Mouse (Mus musculus): ENCODE measurements around the gene F830045P16Rik. TPM values are rescaled to one million over a fixed set of nuclear protein-coding genes. Genes with fewer than 3 reads are reported as not detected.
A peak's percentile ranks its signal among the peaks of the same experiment; 100 is the strongest.
"Not testable (repeated sequence)": the region's sequence is repeated elsewhere in the genome, so short reads cannot be mapped to it uniquely, and the experiment has no call there.

Gene F830045P16Rik
- total and polyA plus RNA-seq, 3 experiments, result not detected

GRCm38 (mm10) chr2:129545596-129545995 is 9.2 kb upstream of the F830045P16Rik start:
- DNase-seq, result no peak

DNA sequence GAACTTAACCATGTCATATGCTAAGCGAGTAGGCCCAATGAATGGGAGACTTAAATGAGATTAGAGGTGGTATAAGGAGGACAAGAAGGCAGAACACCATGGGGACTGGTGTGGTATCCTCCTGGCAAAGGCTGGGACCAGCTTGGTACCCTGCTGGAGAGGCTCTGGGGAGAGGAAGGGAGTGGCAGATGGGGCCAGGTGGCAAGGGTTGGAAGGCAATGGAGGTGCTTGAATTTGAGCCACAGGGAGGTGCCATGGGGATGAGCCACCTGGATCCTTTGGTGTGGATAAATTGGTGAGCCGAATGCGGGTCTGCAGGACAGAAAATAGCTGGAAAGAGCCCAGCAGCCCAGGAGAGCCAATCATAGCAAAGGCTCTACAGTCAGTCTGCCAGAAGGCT is 8.5 kb upstream of the F830045P16Rik start:
- no peak for DNase-seq

GRCm38 (mm10) chr2:129544448-129544847 is 8.0 kb upstream of the F830045P16Rik start:
- no peak for DNase-seq

DNA sequence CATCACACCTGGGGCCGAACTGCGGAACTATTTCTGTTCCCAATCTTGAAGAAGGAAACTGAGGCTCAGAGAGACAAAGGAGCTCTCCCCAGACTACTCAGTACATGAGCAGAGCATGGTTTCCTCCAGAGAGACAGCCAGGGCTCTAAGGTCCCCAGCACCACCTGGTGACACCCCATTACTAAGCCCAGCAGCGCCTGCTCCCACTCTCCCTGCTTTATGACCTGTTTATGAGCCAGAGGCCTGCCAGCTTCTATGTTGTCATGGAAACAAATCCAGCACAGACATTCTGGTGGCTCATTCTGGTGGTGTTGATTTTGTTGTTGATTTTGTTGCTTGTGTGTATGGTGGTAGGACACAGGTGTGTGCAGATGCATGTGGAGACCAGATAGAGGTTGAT is 3.6 kb upstream of the F830045P16Rik start:
- DNase-seq, result no peak

DNA sequence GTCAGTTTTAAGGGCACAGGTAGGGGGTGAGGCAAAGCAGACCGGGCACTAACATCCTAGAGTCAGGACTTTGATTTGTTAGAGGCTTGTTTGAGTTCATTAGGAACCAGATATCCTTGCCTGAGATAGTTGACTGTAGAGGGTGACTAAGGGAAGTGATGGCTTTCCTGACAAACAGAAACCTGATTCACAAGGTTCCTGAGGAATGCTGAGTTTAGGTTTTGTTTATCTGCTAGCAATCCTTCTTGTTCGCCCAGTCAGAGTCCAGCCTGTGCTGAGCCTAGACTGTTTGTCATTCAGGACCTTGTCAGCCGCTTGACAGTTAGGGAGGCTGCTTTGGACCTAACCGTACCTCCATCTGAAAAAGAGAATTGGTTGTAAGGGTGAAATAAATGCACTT is 2.8 kb upstream of the F830045P16Rik start:
- DNase-seq, result no peak

- no peak for DNase-seq
These were observed 1.5 kb upstream of the F830045P16Rik start for GRCm38 (mm10) chr2:129537926-129538325.

DNA sequence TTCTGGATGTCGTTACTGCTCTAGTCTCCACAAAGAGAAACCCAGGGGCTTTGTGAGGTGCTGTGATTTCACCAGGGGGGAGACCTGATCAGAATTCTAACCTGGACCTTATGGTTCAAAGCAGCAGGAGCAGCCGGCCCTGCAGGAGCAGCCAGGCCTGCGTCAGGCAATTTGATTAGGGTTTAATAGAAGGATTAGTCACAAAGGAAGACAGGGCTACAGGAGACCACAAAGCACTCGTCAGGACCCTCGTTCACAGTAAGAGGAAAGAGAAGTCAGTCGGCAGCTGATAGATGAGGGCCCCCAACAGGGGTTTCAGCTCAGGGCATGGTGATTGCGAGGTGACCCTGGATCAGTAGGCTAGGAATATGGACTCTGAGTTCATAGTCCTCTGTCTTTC is 958 bp upstream of the F830045P16Rik start:
- DNase-seq, result no peak

GRCm38 (mm10) chr2:129536926-129537325 is 524 bp upstream of the F830045P16Rik start:
- no peak for DNase-seq

GRCm38 (mm10) chr2:129534886-129535591 is 1.4 kb downstream of the F830045P16Rik start:
- no peak for DNase-seq

DNA sequence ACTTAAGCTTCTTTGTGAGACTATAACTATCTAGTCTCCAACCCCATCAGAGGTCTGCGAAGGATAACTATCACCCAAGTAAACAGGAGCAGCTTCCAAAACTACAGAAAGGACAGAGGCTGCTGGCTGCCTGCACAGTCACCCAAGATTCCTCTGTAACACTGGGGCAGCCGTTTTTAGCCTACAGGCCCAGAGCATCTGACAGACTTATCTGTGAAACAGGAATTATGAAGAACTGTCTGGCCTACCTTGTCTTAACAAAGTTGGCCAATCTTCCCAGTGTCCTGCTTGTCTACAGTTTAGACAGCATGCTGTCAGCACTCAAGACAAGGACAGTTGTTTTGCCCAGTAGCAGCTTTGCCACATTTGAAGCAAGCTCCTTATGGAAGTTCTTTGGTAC is 4.5 kb downstream of the F830045P16Rik start:
- no peak for DNase-seq

DNA sequence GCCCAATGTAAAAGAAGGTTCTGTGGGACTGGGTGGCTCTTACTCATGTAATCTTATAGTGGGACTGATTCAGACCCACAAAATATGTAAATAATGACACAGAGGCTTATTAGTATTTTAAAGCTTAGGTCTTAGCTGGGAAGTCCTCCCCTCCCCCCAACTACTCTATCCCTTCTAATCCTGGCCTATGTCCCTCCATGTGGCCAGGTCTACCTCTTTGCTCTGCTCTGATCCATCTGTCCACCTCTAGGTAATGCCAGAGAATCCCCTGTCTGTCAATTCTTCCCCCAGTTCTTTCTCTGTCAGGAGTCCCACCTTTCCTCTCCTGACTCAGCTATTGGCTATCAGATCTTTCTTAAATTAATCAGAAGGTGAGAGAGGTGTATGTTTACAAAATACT is 5.3 kb downstream of the F830045P16Rik start:
- no peak for DNase-seq

- peak; percentile 59 for DNase-seq
These were observed 6.8 kb downstream of the F830045P16Rik start for GRCm38 (mm10) chr2:129529297-129530209.

GRCm38 (mm10) chr2:129527916-129528315 is 8.5 kb downstream of the F830045P16Rik start:
- DNase-seq, result no peak

GRCm38 (mm10) chr2:129526322-129526721 is 10.1 kb downstream of the F830045P16Rik start:
- DNase-seq, result no peak

DNA sequence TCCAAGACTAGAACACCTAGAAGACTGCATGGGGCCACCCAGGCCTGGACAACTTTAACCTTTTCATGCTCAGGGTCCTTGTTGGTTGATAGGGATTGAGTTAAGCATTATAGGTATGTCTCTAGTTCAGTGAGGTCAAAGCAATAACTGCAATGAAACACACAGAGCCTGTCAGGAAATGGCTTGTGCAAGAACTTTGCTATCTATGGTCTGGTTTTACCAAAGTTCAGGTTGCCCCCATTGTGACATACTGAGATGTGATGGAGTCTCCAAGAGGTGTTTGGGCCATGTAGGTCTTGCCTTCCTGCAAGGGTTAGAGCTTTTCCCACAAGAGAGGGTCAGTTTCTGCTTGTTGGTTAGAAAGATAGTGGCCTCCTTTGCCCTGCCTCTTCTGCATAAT is 10.8 kb downstream of the F830045P16Rik start:
- DNase-seq, result no peak

- no peak for DNase-seq
These were observed 17.9 kb downstream of the F830045P16Rik start for GRCm38 (mm10) chr2:129518526-129518925.

- peak; percentile 44 for DNase-seq
These were observed 21.2 kb downstream of the F830045P16Rik start for GRCm38 (mm10) chr2:129514923-129515920.

GRCm38 (mm10) chr2:129514401-129514667 is 22.1 kb downstream of the F830045P16Rik start:
- no peak for DNase-seq

DNA sequence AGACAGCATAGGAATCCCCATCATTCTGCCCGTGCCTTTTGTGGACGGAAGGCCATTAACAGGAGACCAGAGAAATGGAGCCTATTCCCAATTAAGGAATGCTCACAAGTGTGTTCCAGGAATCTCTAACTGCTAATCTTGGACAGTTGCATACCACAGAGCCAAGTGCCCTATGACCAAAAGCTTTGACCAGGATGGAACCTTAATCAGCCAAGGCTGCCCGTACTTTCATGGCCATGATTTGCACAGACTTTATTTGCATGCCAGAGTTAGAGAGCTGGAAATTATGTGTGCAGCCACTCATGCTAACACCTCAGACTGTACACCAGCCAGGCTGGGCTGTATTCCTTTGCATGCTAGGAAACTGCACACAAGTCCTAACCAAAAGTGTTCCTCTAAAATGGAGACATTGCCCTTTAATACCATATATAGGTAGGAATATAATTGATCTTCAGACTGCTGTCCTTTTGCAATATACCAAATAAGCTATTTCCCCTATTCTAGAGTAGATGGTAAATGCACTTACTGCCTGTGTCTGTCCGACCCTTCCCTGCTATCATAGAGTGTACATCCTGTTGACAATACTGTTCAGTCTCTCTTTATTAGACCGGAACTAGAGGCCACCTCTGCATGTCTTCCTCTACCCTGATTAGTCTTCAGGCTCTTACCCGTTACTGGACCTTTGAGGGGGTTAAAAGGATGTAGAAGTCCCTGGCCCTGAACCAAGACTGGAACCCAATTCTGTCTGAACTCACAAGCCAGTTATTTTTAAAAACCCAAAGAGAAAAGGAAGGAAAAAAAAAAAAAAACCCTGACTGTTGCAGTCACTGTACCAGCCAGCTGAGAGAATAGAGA is 22.6 kb downstream of the F830045P16Rik start:
- no peak for DNase-seq

DNA sequence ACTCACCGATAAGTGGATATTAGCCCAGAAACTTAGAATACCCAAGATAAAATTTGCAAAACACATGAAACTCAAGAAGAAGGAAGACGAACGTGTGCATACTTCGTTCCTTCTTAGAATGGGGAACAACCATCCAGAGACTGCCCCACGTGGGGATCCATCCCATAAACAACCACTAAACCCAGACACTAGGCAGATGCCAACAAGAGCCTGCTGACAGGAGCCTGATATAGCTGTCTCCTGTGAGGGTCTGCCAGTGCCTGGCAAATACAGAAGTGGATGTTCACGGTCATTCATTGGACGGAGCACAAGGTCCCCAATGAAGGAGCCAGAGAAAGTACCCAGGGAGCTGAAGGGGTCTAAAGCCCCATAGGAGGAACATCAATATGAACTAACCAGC is 24.3 kb downstream of the F830045P16Rik start:
- DNase-seq, result not testable (repeated sequence)

GRCm38 (mm10) chr2:129502641-129503040 is 33.8 kb downstream of the F830045P16Rik start:
- DNase-seq, result peak; percentile 66
